Mouse (Mus musculus): ENCODE data around the gene Mep1a. TPM values are rescaled to one million over a fixed set of nuclear protein-coding genes. Genes with fewer than 3 reads are reported as not detected.

Gene Mep1a
- polyA plus RNA-seq, 1 experiment from 2014 or later = 0.24 TPM

- Histone ChIP-seq H3K9me3 (replicated peaks; ENCODE audit: control insufficient read depth, low read length) (no peaks in the 10 kb centered on the region), H3K27me3 (ENCODE audit: control insufficient read depth, insufficient read depth, low read depth, low read length) (no peaks in the 10 kb centered on the region), H3K4me1 (ENCODE audit: control insufficient read depth, low read depth, low read length) (no peaks in the 10 kb centered on the region), H3K9ac (ENCODE audit: low read depth, low read length) (no peak overlapping the region), H3K27ac (ENCODE audit: low read length) (no peak overlapping the region), H3K36me3 (ENCODE audit: control insufficient read depth, insufficient read depth) (no peaks in the 10 kb centered on the region), H3K4me3 (ENCODE audit: low read depth, low read length) (no peak overlapping the region), H3K4me2 (ENCODE audit: low read depth, low read length) (no peak overlapping the region)
- 39% methylated on average over 3 of the region's 3 CpGs for WGBS (ENCODE audit: insufficient replicate concordance)
- no peak for ATAC-seq (ENCODE audit: low read depth)
Observed at GRCm38 (mm10) chr17:43520166-43520565, 17.6 kb upstream of the Mep1a start.

GRCm38 (mm10) chr17:43518644-43519409, 16.2 kb upstream of the Mep1a start:
- WGBS (ENCODE audit: insufficient replicate concordance) = 27% methylated on average over 18 of the region's 18 CpGs
- Histone ChIP-seq H3K4me1 (ENCODE audit: control insufficient read depth, low read depth, low read length) (no peaks in the 10 kb centered on the region), H3K36me3 (ENCODE audit: control insufficient read depth, insufficient read depth) (no peaks in the 10 kb centered on the region), H3K4me3 (ENCODE audit: low read depth, low read length) (no peak overlapping the region), H3K27me3 (ENCODE audit: control insufficient read depth, insufficient read depth, low read depth, low read length) (no peaks in the 10 kb centered on the region), H3K9me3 (replicated peaks; ENCODE audit: control insufficient read depth, low read length) (no peaks in the 10 kb centered on the region), H3K4me2 (ENCODE audit: low read depth, low read length) (peak overlapping the region; percentile 17; the same call in 1 of the 2 replicates), H3K9ac (ENCODE audit: low read depth, low read length) (no peak overlapping the region), H3K27ac (ENCODE audit: low read length) (no peak overlapping the region)
- 0 out of 2 replicates have a peak, but pooled peaks have one; percentile 27 for ATAC-seq (ENCODE audit: low read depth)

GRCm38 (mm10) chr17:43510782-43511181, 8.2 kb upstream of the Mep1a start:
- Histone ChIP-seq H3K9me3 (replicated peaks; ENCODE audit: control insufficient read depth, low read length) (no peaks in the 10 kb centered on the region), H3K4me3 (ENCODE audit: low read depth, low read length) (no peak overlapping the region), H3K27ac (ENCODE audit: low read length) (no peak overlapping the region), H3K36me3 (ENCODE audit: control insufficient read depth, insufficient read depth) (no peaks in the 10 kb centered on the region), H3K27me3 (ENCODE audit: control insufficient read depth, insufficient read depth, low read depth, low read length) (no peaks in the 10 kb centered on the region), H3K4me1 (ENCODE audit: control insufficient read depth, low read depth, low read length) (no peaks in the 10 kb centered on the region), H3K9ac (ENCODE audit: low read depth, low read length) (no peak overlapping the region), H3K4me2 (ENCODE audit: low read depth, low read length) (no peak overlapping the region)
- WGBS (ENCODE audit: insufficient replicate concordance) = 68% methylated on average over 4 of the region's 4 CpGs
- no peak for ATAC-seq (ENCODE audit: low read depth)

GRCm38 (mm10) chr17:43504594-43504934, 2.0 kb upstream of the Mep1a start:
- no peaks in the 10 kb centered on the region for H3K36me3 ChIP-seq (ENCODE audit: control insufficient read depth, insufficient read depth)
- no peak overlapping the region for H3K4me2 ChIP-seq (ENCODE audit: low read depth, low read length)
- 64% methylated on average over 6 of the region's 6 CpGs for WGBS (ENCODE audit: insufficient replicate concordance)
- H3K9me3 ChIP-seq (replicated peaks; ENCODE audit: control insufficient read depth, low read length) = no peaks in the 10 kb centered on the region
- no peaks in the 10 kb centered on the region for H3K4me1 ChIP-seq (ENCODE audit: control insufficient read depth, low read depth, low read length)
- no peaks in the 10 kb centered on the region for H3K27me3 ChIP-seq (ENCODE audit: control insufficient read depth, insufficient read depth, low read depth, low read length)
- H3K4me3 ChIP-seq (ENCODE audit: low read depth, low read length) = no peak overlapping the region
- H3K9ac ChIP-seq (ENCODE audit: low read depth, low read length) = no peak overlapping the region
- H3K27ac ChIP-seq (ENCODE audit: low read length) = no peak overlapping the region
- no peak for ATAC-seq (ENCODE audit: low read depth)

- no peak for ATAC-seq (ENCODE audit: low read depth)
- no peaks in the 10 kb centered on the region for H3K9me3 ChIP-seq (replicated peaks; ENCODE audit: control insufficient read depth, low read length)
- 41% methylated on average over 4 of the region's 4 CpGs for WGBS (ENCODE audit: insufficient replicate concordance)
- H3K4me3 ChIP-seq (ENCODE audit: low read depth, low read length) = no peak overlapping the region
- no peak overlapping the region for H3K4me2 ChIP-seq (ENCODE audit: low read depth, low read length)
- H3K27ac ChIP-seq (ENCODE audit: low read length) = no peak overlapping the region
- no peaks in the 10 kb centered on the region for H3K36me3 ChIP-seq (ENCODE audit: control insufficient read depth, insufficient read depth)
- no peak overlapping the region for H3K9ac ChIP-seq (ENCODE audit: low read depth, low read length)
- H3K27me3 ChIP-seq (ENCODE audit: control insufficient read depth, insufficient read depth, low read depth, low read length) = no peaks in the 10 kb centered on the region
- no peaks in the 10 kb centered on the region for H3K4me1 ChIP-seq (ENCODE audit: control insufficient read depth, low read depth, low read length)
Observed at GRCm38 (mm10) chr17:43503861-43504593, 1.4 kb upstream of the Mep1a start.

GRCm38 (mm10) chr17:43501631-43502030, 981 bp downstream of the Mep1a start:
- H3K4me1 ChIP-seq (ENCODE audit: control insufficient read depth, low read depth, low read length) = no peaks in the 10 kb centered on the region
- no peak overlapping the region for H3K9ac ChIP-seq (ENCODE audit: low read depth, low read length)
- H3K4me3 ChIP-seq (ENCODE audit: low read depth, low read length) = no peak overlapping the region
- H3K27ac ChIP-seq (ENCODE audit: low read length) = no peak overlapping the region
- H3K36me3 ChIP-seq (ENCODE audit: control insufficient read depth, insufficient read depth) = no peaks in the 10 kb centered on the region
- no peak overlapping the region for H3K4me2 ChIP-seq (ENCODE audit: low read depth, low read length)
- no peaks in the 10 kb centered on the region for H3K9me3 ChIP-seq (replicated peaks; ENCODE audit: control insufficient read depth, low read length)
- no peak for ATAC-seq (ENCODE audit: low read depth)
- H3K27me3 ChIP-seq (ENCODE audit: control insufficient read depth, insufficient read depth, low read depth, low read length) = no peaks in the 10 kb centered on the region
- 62% methylated on average over 5 of the region's 5 CpGs for WGBS (ENCODE audit: insufficient replicate concordance)

GRCm38 (mm10) chr17:43501223-43501622, 1.4 kb downstream of the Mep1a start:
- H3K9me3 ChIP-seq (replicated peaks; ENCODE audit: control insufficient read depth, low read length) = no peaks in the 10 kb centered on the region
- WGBS (ENCODE audit: insufficient replicate concordance) = 10% methylated on average over 3 of the region's 3 CpGs
- no peak overlapping the region for H3K4me3 ChIP-seq (ENCODE audit: low read depth, low read length)
- H3K36me3 ChIP-seq (ENCODE audit: control insufficient read depth, insufficient read depth) = no peaks in the 10 kb centered on the region
- H3K4me1 ChIP-seq (ENCODE audit: control insufficient read depth, low read depth, low read length) = no peaks in the 10 kb centered on the region
- ATAC-seq (ENCODE audit: low read depth) = no peak
- no peaks in the 10 kb centered on the region for H3K27me3 ChIP-seq (ENCODE audit: control insufficient read depth, insufficient read depth, low read depth, low read length)
- no peak overlapping the region for H3K9ac ChIP-seq (ENCODE audit: low read depth, low read length)
- H3K4me2 ChIP-seq (ENCODE audit: low read depth, low read length) = no peak overlapping the region
- H3K27ac ChIP-seq (ENCODE audit: low read length) = no peak overlapping the region

- Histone ChIP-seq H3K27me3 (ENCODE audit: control insufficient read depth, insufficient read depth, low read depth, low read length) (no peaks in the 10 kb centered on the region), H3K4me2 (ENCODE audit: low read depth, low read length) (no peak overlapping the region), H3K4me3 (ENCODE audit: low read depth, low read length) (no peak overlapping the region), H3K9ac (ENCODE audit: low read depth, low read length) (no peak overlapping the region), H3K36me3 (ENCODE audit: control insufficient read depth, insufficient read depth) (no peaks in the 10 kb centered on the region), H3K9me3 (replicated peaks; ENCODE audit: control insufficient read depth, low read length) (no peaks in the 10 kb centered on the region), H3K4me1 (ENCODE audit: control insufficient read depth, low read depth, low read length) (no peaks in the 10 kb centered on the region), H3K27ac (ENCODE audit: low read length) (no peak overlapping the region)
- 56% methylated on average over 1 of the region's 1 CpGs for WGBS (ENCODE audit: insufficient replicate concordance)
- ATAC-seq (ENCODE audit: low read depth) = no peak
Observed at GRCm38 (mm10) chr17:43500513-43500912, 2.1 kb downstream of the Mep1a start.

- Histone ChIP-seq H3K4me2 (ENCODE audit: low read depth, low read length) (no peak overlapping the region), H3K27ac (ENCODE audit: low read length) (no peak overlapping the region), H3K9me3 (replicated peaks; ENCODE audit: control insufficient read depth, low read length) (no peaks in the 10 kb centered on the region), H3K9ac (ENCODE audit: low read depth, low read length) (no peak overlapping the region), H3K27me3 (ENCODE audit: control insufficient read depth, insufficient read depth, low read depth, low read length) (no peaks in the 10 kb centered on the region), H3K4me1 (ENCODE audit: control insufficient read depth, low read depth, low read length) (no peaks in the 10 kb centered on the region), H3K36me3 (ENCODE audit: control insufficient read depth, insufficient read depth) (no peaks in the 10 kb centered on the region), H3K4me3 (ENCODE audit: low read depth, low read length) (no peak overlapping the region)
- no peak for ATAC-seq (ENCODE audit: low read depth)
- WGBS (ENCODE audit: insufficient replicate concordance) = 43% methylated on average over 4 of the region's 4 CpGs
Observed at GRCm38 (mm10) chr17:43497521-43497920, 5.1 kb downstream of the Mep1a start.

All from liver, embryonic 16.5 days (tissue).